Mouse (Mus musculus) fibroblast of lung, adult 2 months (primary cell): ENCODE data around the gene Shmt2.

ENCODE experiments used
- DNase-seq: peaks from one replicate; pipeline ENCODE4 v3.0.0-alpha.2; 2011; ENCODE audit warnings: low read depth

Gene Shmt2

GRCm38 (mm10) chr10:127476541-127476940, 45.7 kb downstream of the Shmt2 start:
- DNase-seq: no peak

DNA sequence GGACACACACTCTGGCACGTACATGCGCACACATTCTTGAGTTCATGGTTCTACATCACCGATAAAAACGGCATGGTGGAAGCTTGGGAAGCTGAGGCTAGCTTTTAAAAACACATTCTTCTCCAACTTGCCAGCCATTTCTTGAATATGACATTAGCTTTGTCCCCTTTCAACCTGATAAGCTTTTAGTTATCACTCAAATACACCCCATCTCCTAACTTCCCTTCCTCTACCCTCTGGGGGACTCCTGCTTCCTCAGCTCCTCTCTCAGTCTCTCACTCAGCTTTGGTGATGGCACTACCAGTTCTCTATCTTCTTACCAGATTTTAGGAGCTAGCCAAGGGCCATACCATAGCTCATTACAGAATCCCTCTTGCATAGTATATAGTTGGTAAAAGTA, 47.1 kb downstream of the Shmt2 start:
- no peak for DNase-seq

- no peak for DNase-seq
These were observed 49.5 kb downstream of the Shmt2 start for GRCm38 (mm10) chr10:127472722-127473121.

GRCm38 (mm10) chr10:127471281-127471988, 50.8 kb downstream of the Shmt2 start:
- no peak for DNase-seq
